Mouse (Mus musculus): ENCODE results near the gene Ncstn.

Gene Ncstn

DNA sequence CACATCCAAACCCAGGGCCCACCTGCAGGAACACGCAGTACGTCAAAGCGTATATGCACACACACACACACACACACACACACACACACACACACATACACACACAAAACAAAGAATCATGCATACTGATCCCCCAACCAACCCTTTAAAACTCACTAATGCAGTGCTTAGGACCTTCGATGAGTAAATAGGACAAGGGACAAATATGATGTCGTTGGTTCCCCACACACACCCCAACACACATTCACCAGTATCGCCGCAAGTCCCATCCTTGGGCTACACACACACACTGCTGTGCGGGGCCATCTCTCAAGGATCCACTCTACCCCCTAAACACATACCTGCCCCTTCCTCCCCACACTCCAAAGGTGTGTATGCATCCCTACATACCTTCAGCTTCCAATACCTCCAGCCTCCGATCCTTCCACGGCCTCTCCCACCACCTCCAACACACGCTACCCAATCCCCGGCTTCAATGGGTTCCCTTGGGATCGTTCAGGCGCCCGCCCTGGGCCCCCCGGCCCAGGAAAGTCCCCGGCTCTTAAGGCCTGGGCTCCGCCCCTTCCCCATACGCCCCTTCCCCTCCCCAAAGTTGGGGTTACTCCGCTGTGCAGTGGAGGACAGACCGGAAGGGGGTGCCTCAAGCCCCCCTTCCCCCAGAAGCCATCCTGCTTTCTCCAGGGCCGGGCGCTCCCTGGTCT lies 56.2 kb downstream of the Ncstn start:
- no peak for DNase-seq

DNA sequence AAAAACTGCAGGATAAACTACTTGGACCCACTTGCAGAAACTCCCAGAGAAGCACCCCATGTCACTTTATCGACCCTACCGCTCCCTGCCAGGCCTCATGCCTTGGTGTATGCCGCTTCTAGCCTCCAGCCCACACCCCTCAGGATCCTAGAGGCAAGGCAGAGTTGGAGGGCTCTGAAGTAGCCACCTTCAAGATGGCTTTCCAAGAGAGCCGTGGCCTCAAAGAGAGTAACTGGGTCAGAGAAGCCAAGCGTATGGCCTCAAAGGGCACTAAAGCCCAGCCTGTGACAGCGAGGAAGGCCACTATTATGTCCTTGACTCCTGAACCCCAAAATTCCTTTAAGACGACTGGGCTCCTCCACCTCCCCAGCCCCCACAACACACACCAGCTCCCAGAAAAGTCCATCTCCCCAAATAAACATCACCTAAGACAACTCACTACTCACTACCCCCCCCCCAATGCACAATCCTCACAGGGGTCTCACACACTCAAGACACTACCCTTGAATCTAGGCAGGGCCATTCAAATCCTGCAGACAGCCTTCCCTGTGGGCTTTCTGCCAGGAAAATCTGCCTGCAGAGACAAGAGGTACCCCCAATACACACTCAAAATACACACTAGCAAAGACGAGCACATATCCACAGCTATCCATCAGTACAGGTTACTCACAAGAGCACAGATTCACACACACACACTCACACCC lies 57.2 kb downstream of the Ncstn start:
- DNase-seq = no peak

DNA sequence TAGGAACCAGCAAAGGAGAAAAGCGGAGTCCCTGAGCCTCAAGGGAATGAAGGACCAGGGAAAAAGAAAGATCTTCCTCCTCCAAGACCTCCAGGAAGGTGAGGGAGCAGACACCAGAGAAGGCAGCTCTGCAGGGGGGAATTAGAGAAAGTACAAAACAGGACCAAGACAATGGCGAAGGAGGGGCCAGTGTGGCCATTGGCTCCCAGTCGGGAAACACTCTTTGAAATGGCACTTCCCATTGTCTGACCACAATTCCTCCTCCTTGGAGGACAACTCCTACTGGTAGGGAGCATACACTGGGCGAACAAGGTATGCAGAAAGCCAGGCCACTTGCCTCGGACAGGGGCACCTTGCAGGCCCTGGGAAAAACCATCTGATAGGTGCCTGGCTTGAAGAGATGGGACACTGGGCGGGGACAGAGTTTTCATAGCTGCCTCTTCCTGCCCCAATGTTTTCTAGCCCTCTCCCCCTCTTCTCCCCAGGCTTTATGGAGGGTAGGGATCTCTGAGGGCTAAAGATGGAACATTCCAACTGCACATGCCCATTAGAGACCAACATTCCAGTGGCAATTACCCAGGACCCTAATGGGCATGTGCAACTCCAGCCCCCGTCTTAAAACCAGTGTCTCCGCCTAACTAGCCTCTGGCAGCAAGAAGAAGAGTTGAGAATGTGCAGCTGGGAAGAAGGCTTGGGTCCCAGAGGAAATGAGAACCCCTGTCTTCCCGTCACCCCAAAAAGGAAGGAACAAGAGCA lies 58.3 kb downstream of the Ncstn start:
- no peak for DNase-seq

DNA sequence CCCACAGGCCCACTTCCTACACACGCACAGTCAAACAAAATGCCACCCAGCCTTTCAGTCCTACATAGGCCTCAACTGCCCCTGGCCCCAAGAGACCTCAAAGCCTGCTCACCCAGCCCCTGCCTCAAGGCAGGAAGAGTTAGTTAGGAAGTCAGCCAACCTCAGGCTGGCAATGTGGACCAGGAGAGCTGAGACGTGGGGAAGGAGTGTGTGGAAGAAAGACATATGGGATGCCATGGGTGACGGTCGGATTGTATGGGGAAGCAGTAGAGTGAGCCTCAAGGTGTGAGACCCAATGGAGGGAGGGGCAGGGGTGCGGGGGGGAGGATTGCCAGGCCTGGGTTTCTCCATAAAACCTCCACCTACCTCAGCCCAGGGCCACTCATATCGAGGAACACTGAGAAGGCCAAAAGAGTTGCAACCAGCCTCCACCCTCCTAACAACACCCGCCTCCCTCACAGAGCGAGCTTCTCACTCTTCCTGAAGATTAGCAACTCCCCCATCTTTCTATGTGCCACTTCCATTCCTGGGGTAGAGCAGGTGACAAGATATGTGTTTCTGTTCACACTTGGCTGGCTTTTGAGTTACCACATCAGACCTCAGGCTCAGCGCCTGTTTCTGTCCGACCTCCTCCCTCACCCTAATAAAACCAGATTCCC lies 62.6 kb downstream of the Ncstn start:
- DNase-seq = no peak

DNA sequence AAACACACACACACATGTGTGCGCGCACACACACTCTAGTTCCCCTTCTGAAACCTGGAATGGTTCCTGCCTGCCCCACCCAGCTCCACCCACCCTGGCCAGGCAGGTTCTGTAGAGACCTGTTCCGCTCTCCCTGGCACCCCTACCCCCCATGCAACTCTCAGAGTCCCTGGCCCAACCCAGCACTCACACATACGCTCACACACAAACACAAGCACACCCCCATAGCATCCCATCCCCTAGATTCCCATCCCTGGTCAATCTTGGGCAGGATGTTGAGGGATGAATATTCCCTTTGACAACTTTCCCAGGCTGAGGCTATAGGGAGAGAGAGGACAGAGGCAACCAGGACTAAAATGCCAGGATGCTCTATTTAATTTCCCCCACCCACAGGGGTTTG lies 63.3 kb downstream of the Ncstn start:
- no peak for DNase-seq

DNA sequence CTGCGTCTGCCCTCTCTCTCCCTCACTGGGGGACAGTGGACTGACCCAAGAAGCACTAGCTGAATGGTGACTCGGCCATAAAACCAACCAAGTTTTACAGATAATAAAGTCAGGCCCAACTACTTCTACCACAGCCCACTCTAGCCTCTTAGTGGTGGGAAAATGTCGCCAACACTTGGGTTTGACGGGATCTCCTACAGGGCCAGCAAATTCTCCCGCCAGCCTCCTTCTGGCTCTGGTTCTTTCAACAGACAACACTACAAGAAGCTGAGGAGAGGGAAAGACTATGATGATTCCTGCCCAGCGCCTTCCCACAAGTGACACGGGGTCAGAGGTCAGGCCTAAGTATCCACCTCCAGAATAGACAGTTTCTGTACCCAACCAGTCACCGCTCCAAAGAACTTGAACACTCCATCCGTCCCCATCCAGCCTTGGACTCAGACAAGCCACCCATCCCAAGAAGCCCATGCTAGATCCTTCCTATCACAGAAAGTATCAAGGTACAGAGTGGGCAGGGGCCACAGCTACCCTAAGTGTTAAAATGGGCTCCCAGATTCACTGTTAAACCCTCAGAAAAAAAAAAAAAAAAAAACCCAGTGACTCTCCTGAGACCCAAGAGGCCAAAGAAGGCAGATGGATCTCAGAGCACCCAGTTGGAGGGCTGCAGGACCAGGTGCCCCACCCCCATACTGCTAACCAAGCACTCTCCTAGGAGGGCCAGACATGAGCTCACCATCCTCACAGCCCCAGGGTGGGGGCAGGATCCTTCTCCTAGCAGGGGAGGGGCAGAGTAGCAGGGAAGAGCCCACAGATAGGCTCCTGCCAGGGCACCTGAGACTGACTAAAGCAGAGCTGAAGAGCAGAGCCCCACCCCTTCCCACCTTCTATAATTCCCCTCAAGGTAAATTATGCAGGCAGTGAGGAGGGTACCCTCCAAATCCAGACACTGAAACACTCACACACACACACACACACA lies 64.0 kb downstream of the Ncstn start:
- no peak for DNase-seq

DNA sequence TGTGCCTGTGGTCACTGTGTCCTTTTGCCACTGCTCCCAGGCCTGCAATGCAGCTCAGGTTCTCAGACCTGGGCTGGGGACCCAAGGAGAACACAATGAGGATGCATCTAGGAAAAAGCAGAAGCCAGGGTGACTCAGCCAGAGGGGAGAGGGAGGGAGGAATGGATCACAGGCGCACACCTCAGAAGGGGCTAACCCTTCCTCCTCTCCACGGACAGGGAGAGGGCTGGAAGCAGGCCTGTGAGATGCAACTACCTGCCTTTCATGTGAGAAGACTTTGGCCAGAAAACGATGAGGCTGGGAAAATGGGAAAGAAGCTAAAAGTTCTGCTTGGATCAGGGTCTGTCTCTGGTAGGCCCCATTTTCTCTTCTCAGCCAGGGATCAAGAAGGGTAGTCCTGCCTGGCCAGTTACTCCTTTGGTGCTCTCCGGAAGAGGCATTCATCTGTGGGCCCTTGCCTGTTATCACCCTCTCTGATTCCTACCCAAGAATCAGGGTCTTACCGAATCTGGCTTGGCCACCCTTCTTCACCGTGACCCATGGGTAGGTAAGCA lies 65.0 kb downstream of the Ncstn start:
- no peak for DNase-seq

DNA sequence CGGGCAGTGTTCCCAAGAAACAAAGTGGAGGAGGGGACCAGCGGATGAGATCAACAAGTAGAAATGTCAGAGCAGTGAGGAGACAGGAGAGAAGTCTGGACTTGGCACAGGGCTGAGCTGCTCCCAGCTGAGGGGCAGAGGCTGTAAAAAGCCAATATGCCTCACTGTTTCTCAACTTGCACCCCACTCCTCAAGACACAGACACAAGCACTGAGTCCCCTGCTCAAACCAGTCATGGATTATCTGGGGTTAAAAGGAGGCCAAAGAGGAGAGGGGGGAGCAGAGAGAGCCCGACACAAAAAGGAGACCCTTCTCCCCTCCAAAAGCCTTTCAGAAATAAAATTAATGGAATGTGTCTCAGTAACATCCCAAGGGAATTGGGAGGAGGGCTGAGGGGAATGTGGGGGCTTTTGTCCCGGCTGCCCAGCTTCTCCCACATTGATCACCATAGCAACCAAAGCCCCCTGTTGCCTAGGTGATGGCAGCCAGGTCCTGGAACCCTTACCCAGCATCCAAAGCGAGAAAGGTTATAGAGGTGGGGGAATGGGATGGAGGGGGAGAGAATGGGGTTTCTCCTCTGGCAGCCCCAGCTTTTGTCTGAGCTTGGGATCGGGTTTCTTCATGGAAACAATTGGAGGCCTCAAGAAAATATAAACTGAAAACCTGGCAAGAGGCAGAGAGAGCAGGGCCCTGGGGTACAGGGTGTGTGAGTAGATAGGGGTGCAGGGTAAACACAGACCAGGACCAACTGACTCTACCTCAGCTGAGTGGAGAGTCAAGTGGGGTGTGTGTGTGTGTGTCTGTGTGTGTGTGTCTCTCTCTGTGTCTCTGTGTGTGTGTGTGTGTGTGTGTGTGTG lies 65.7 kb downstream of the Ncstn start:
- DNase-seq = no peak

DNA sequence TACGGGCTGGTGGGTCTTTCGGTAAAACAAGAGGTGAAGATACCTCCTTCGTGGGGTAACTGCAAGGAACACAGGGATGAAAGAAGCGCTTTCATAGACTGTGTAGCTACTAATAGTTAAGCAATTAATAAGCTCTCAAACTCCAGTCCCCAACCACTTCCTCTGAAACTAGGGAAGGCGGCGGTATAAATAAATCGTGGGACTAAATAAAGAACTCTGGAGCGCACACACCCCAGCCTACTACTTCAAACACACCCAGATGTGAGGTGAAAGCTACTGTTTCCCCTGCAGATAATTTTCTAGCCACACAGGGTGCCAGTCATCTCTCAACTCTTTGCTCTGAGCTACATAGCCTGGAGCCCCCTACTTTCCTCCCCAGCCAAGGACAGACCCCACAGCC lies 66.6 kb downstream of the Ncstn start:
- no peak for DNase-seq

Measured in lung, postnatal 4 days (tissue).